ENCODE assay signal across 9 mouse cellular contexts in the genomic region with DNA sequence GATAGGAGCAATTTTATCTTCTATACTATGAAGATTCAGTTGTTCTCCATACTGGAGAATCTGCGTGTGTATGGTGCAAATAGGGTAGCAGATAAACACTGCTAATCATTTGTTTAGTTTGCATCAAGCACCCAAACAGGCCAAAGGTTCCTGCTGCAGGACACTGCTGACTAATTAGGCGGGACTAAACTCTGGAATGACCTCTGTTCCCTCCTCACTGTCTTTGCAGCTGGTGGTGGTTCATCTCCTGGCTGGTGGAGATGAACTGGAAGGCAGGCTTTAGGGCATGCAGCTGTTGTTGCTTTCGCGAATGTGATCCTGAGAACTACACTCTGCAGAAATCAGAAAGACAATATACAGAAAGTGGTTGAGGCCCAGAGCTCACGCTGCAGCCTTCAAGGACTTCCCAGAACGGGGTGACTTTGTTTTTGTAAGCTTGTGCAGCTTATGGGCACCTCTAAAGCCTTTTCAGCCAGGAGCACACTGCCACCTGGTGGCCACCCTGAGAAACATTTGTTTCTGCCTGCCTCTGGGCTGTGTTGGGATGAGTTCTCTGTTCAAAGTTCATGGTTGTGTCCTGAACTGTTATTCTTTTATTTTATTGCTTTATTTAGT. TPM values are rescaled to one million over a fixed set of nuclear protein-coding genes. Genes with fewer than 3 reads are reported as not detected.
DNase-seq lines count a peak whose midpoint lies in the region; ATAC-seq and TF ChIP-seq lines count a peak whose summit lies in the region.
"Not testable (repeated sequence)": the region's sequence is repeated elsewhere in the genome, so short reads cannot be mapped to it uniquely, and the experiment has no call there.
"Had no signal": no experiment of that assay in that cellular context is flagged by ENCODE, and none has a peak within 500 bp of the region (broad histone marks: within the 10 kb centered on the region; RNA-seq: fewer than 3 reads in every experiment).

No protein-coding gene starts in this region.

- not testable (repeated sequence) for TF ChIP-seq POLR2A in heart, adult 2 months (IDR thresholded peaks at IDR 0.05; ENCODE audit: insufficient read depth, low read depth, low read length); myocyte (IDR thresholded peaks at IDR 0.05; ENCODE audit: insufficient read length, low read depth)

- not testable (repeated sequence) for H3K9me3 ChIP-seq in kidney, postnatal 0 days (replicated peaks; ENCODE audit: low read length); liver, embryonic 16.5 days (replicated peaks; ENCODE audit: control insufficient read depth, low read length); stomach, postnatal 0 days (ENCODE audit: control insufficient read depth, low read length)

- H3ac ChIP-seq in myocyte (ENCODE audit: control insufficient read depth, insufficient read length), result not testable (repeated sequence)

- H3K4me1 ChIP-seq in heart, adult 2 months (ENCODE audit: control insufficient read depth, insufficient read depth, low read length); kidney, postnatal 0 days (replicated peaks; ENCODE audit: insufficient read depth, low read length); liver, embryonic 16.5 days (ENCODE audit: control insufficient read depth, low read depth, low read length); stomach, postnatal 0 days (replicated peaks; ENCODE audit: control insufficient read depth, insufficient read depth): not testable (repeated sequence)

- not testable (repeated sequence) for H3K27ac ChIP-seq in heart, adult 2 months; kidney, postnatal 0 days; liver, embryonic 16.5 days (ENCODE audit: low read length); stomach, postnatal 0 days (replicated peaks)

- 22% methylated on average over 6 of the region's 6 CpGs for WGBS in heart, adult 2 months
- WGBS in kidney, postnatal 0 days, result 18% methylated on average over 6 of the region's 6 CpGs
- WGBS in liver, embryonic 16.5 days (ENCODE audit: insufficient replicate concordance), result 15% methylated on average over 6 of the region's 6 CpGs
- WGBS in stomach, postnatal 0 days, result 18% methylated on average over 6 of the region's 6 CpGs

- H3K79me2 ChIP-seq in heart, adult 2 months (replicated peaks; ENCODE audit: control insufficient read depth, insufficient read depth, low read length); myocyte (ENCODE audit: control insufficient read depth, insufficient read depth): not testable (repeated sequence)

- not testable (repeated sequence) for H3K36me3 ChIP-seq in heart, adult 2 months (ENCODE audit: control insufficient read depth, insufficient read depth, low read length); kidney, postnatal 0 days (ENCODE audit: insufficient read depth, low read length); liver, embryonic 16.5 days (ENCODE audit: control insufficient read depth, insufficient read depth); myocyte (ENCODE audit: control insufficient read depth, insufficient read depth); stomach, postnatal 0 days (ENCODE audit: control insufficient read depth, insufficient read depth, low read length)

- intact Hi-C loops in heart, adult 2 months (cut with DNase I), result loop anchor here (2.0 kb wide), 1 partner anchor 117 kb away; no protein-coding TSS in a partner anchor

- peak; percentile 78 for TF ChIP-seq CTCF in heart, adult 2 months (IDR thresholded peaks at IDR 0.05)
- TF ChIP-seq CTCF in kidney, postnatal 0 days (IDR thresholded peaks at IDR 0.05; ENCODE audit: low read depth), result peak; percentile 69
- peak; percentile 71 for TF ChIP-seq CTCF in stomach, postnatal 0 days (IDR thresholded peaks at IDR 0.05; ENCODE audit: low read depth)

- not testable (repeated sequence) for TF ChIP-seq EP300 in heart, adult 2 months (IDR thresholded peaks at IDR 0.05; ENCODE audit: insufficient read depth, low read depth, low read length); stomach, postnatal 0 days (optimal IDR thresholded peaks at IDR 0.05)

- ATAC-seq in kidney, postnatal 0 days (replicated peaks; ENCODE audit: low FRiP score, low read depth), result peak; percentile 54; the same call in 1 of the 2 replicates
- peak; percentile 58; the same call in 1 of the 2 replicates for ATAC-seq in liver, embryonic 16.5 days (ENCODE audit: low read depth)
- ATAC-seq in stomach, postnatal 0 days (ENCODE audit: low FRiP score, low TSS enrichment), result peak; percentile 64

- H3K27me3 ChIP-seq in heart, adult 2 months (ENCODE audit: control insufficient read depth, insufficient read depth, low read length); kidney, postnatal 0 days (ENCODE audit: insufficient read depth, low read length); stomach, postnatal 0 days (ENCODE audit: control insufficient read depth, insufficient read depth, low read length): not testable (repeated sequence)
- peaks cover 15% of the 10 kb centered on the region for H3K27me3 ChIP-seq in liver, embryonic 16.5 days (ENCODE audit: control insufficient read depth, insufficient read depth, low read depth, low read length)
- H3K27me3 ChIP-seq in myocyte (ENCODE audit: control insufficient read depth, insufficient read depth, insufficient read length), result peaks cover 15% of the 10 kb centered on the region

- not testable (repeated sequence) for H3K4me2 ChIP-seq in kidney, postnatal 0 days (ENCODE audit: low read length); liver, embryonic 16.5 days (ENCODE audit: low read depth, low read length); stomach, postnatal 0 days (replicated peaks; ENCODE audit: low read depth)
- peak overlapping the region; percentile 5 for H3K4me2 ChIP-seq in myocyte (ENCODE audit: low read depth)

- H3K4me3 ChIP-seq in heart, adult 2 months; kidney, postnatal 0 days (replicated peaks; ENCODE audit: low read depth, low read length); liver, embryonic 16.5 days (ENCODE audit: low read depth, low read length); myocyte; stomach, postnatal 0 days (ENCODE audit: low read depth, low read length): not testable (repeated sequence)

- not testable (repeated sequence) for H3K9ac ChIP-seq in heart, adult 2 months (ENCODE audit: low read depth, low read length); kidney, postnatal 0 days (ENCODE audit: low read depth, low read length); liver, embryonic 16.5 days (ENCODE audit: low read depth, low read length); stomach, postnatal 0 days (ENCODE audit: low read length)

- DNase-seq in CD4-positive, CD25-positive, alpha-beta regulatory T cell, adult 2 months (ENCODE audit: low read depth, low spot score), result peak; percentile 82
- DNase-seq in adrenal gland, postnatal 36 days, result peak; percentile 51 to 61
- peak; percentile 24 for DNase-seq in embryo, embryonic 9.5 days (ENCODE audit: extremely low spot score)
- DNase-seq in heart, adult 2 months, result peak in 1 of 2 experiments; percentile 50
- peak; percentile 65 for DNase-seq in kidney, postnatal 0 days (ENCODE audit: low spot score)
- DNase-seq in stomach, postnatal 0 days (ENCODE audit: low spot score), result peak; percentile 48

RNA-seq across cellular contexts. Expression of a gene that starts 7.4 kb away (rescaled TPM):
- under 1 TPM; 0.16 to 0.30 TPM for total RNA-seq in adrenal gland, postnatal 36 days (2021)
- under 1 TPM in 1 of 2 experiments, not detected in 1; 0.23 TPM for total RNA-seq in heart, adult 2 months (2021)
- 0.16 and 0.41 TPM in 2 replicates for polyA plus RNA-seq in heart, adult 2 months (2012; rRNA removed)
- polyA plus RNA-seq in kidney, postnatal 0 days (2015; fragmentation: Nextera tagmentation; extraction: Ambion mirVana), result not detected in 2 replicates
- not detected in 2 replicates for polyA plus RNA-seq in liver, embryonic 16.5 days (2015; fragmentation: Nextera tagmentation; extraction: Ambion mirVana)
- not detected for polyA plus RNA-seq in myocyte (2012; fragmentation: generic; extraction: Trizol)
- polyA plus RNA-seq in stomach, postnatal 0 days (2015; fragmentation: Nextera tagmentation; extraction: Ambion mirVana), result not detected in 2 replicates
- polyA plus RNA-seq: heart, embryonic 14.5 days had no signal

RNA-seq across cellular contexts. Expression of a gene that starts 15.1 kb away (rescaled TPM):
- not detected for total RNA-seq in adrenal gland, postnatal 36 days (2021)
- total RNA-seq in heart, adult 2 months (2021), result not detected
- not detected in 2 replicates for polyA plus RNA-seq in heart, adult 2 months (2012; rRNA removed)
- polyA plus RNA-seq in kidney, postnatal 0 days (2015; fragmentation: Nextera tagmentation; extraction: Ambion mirVana), result not detected in 2 replicates
- polyA plus RNA-seq in liver, embryonic 16.5 days (2015; fragmentation: Nextera tagmentation; extraction: Ambion mirVana), result not detected in 2 replicates
- polyA plus RNA-seq in myocyte (2012; fragmentation: generic; extraction: Trizol), result not detected
- polyA plus RNA-seq in stomach, postnatal 0 days (2015; fragmentation: Nextera tagmentation; extraction: Ambion mirVana), result not detected in 2 replicates
- polyA plus RNA-seq: heart, embryonic 14.5 days had no signal

RNA-seq across cellular contexts. Expression of a gene that starts 54.3 kb away (rescaled TPM):
- not detected for total RNA-seq in adrenal gland, postnatal 36 days (2021)
- total RNA-seq in heart, adult 2 months (2021), result under 1 TPM in 1 of 2 experiments, not detected in 1; 0.29 TPM
- polyA plus RNA-seq in heart, adult 2 months (2012; rRNA removed), result not detected in 2 replicates
- not detected in 2 replicates for polyA plus RNA-seq in kidney, postnatal 0 days (2015; fragmentation: Nextera tagmentation; extraction: Ambion mirVana)
- not detected in 2 replicates for polyA plus RNA-seq in liver, embryonic 16.5 days (2015; fragmentation: Nextera tagmentation; extraction: Ambion mirVana)
- not detected for polyA plus RNA-seq in myocyte (2012; fragmentation: generic; extraction: Trizol)
- polyA plus RNA-seq in stomach, postnatal 0 days (2015; fragmentation: Nextera tagmentation; extraction: Ambion mirVana), result 0.16 and 0.22 TPM in 2 replicates
- polyA plus RNA-seq: heart, embryonic 14.5 days had no signal

RNA-seq across cellular contexts. Expression of a gene that starts 55.9 kb away (rescaled TPM):
- 1 to 10 TPM; 4.1 to 6.1 TPM for total RNA-seq in adrenal gland, postnatal 36 days (2021)
- 1 to 10 TPM; 3.5 to 4.4 TPM for total RNA-seq in heart, adult 2 months (2021)
- not detected in 2 replicates for polyA plus RNA-seq in heart, adult 2 months (2012; rRNA removed)
- polyA plus RNA-seq in kidney, postnatal 0 days (2015; fragmentation: Nextera tagmentation; extraction: Ambion mirVana), result 0.13 and 0.22 TPM in 2 replicates
- 0.20 TPM in 1 of 2 replicates, not detected in the other for polyA plus RNA-seq in liver, embryonic 16.5 days (2015; fragmentation: Nextera tagmentation; extraction: Ambion mirVana)
- polyA plus RNA-seq in myocyte (2012; fragmentation: generic; extraction: Trizol), result 0.23 TPM
- polyA plus RNA-seq in stomach, postnatal 0 days (2015; fragmentation: Nextera tagmentation; extraction: Ambion mirVana), result 0.08 and 0.10 TPM in 2 replicates
- polyA plus RNA-seq: heart, embryonic 14.5 days had no signal
